Mouse (Mus musculus) midbrain, embryonic 14.5 days (tissue): ENCODE data around the gene Traf3ip3. TPM values are rescaled to one million over a fixed set of nuclear protein-coding genes. Genes with fewer than 3 reads are reported as not detected.
A peak's percentile ranks its signal among the peaks of the same experiment; 100 is the strongest.

ENCODE experiments used
- ATAC-seq: fragments of 200-750 bp; cut with Nextera tagmentation; 2 replicates; pipeline ENCODE4 v1.8.0; 2017; ENCODE audit warnings: moderate number of reproducible peaks, moderate library complexity; ENCODE audit not compliant: low FRiP score, low TSS enrichment
- DNase-seq: peaks from one replicate; pipeline ENCODE4 v3.0.0-alpha.2; 2015
- H3K27ac ChIP-seq: fragments of 300-500 bp; sonication (generic); replicated peaks from 2 replicates; pipeline ENCODE4 v1.5.1; 2014; ENCODE audit warnings: mild to moderate bottlenecking, low read depth, low read length, moderate library complexity
- H3K27me3 ChIP-seq: fragments of 300-500 bp; sonication (generic); 2 replicates; pipeline ENCODE4 v1.6.1; 2014; ENCODE audit warnings: low read length, control low read depth, mixed read lengths; ENCODE audit not compliant: control insufficient read depth, insufficient read depth
- H3K36me3 ChIP-seq: fragments of 300-500 bp; sonication (generic); 2 replicates; pipeline ENCODE4 v1.6.1; 2014; ENCODE audit warnings: low read length, control low read depth; ENCODE audit not compliant: control insufficient read depth, insufficient read depth
- H3K4me1 ChIP-seq: fragments of 300-500 bp; sonication (generic); 2 replicates; pipeline ENCODE4 v1.6.1; 2014; ENCODE audit warnings: mild to moderate bottlenecking, antibody characterized with exemption, low read length, control low read depth; ENCODE audit not compliant: control insufficient read depth, insufficient read depth
- H3K4me2 ChIP-seq: fragments of 300-500 bp; sonication (generic); 2 replicates; pipeline ENCODE4 v1.6.1; 2014; ENCODE audit warnings: mild to moderate bottlenecking, low read length, moderate library complexity
- H3K4me3 ChIP-seq: fragments of 300-500 bp; sonication (generic); replicated peaks from 2 replicates; pipeline ENCODE4 v1.5.1; 2014; ENCODE audit warnings: low read depth, low read length
- H3K9ac ChIP-seq: fragments of 300-500 bp; sonication (generic); replicated peaks from 2 replicates; pipeline ENCODE4 v1.6.1; 2014; ENCODE audit warnings: mild to moderate bottlenecking, low read length, moderate library complexity
- H3K9me3 ChIP-seq: fragments of 300-500 bp; sonication (generic); 2 replicates; pipeline ENCODE4 v1.6.1; 2016; ENCODE audit warnings: low read length, control low read depth, mixed read lengths; ENCODE audit not compliant: control insufficient read depth
- WGBS: fragments of 180-500 bp; shearing (Covaris S2); extraction: QIAGEN DNeasy Blood & Tissue Kit; methylation state at CpG from one replicate; pipeline ENCODE4 v1.1.7; 2014; 5-methylcytosine and 5-hydroxymethylcytosine counted together
- polyA plus RNA-seq: library from polyadenylated mRNA; unstranded; fragments of >200 nt; fragmentation: Nextera tagmentation; extraction: Ambion mirVana; gene quantifications from 2 replicates; pipeline ENCODE4 v1.2.1, GENCODE M21; 2014

The Traf3ip3 gene
- polyA plus RNA-seq, 1 experiment from 2014 or later, result 1.4 TPM

DNA sequence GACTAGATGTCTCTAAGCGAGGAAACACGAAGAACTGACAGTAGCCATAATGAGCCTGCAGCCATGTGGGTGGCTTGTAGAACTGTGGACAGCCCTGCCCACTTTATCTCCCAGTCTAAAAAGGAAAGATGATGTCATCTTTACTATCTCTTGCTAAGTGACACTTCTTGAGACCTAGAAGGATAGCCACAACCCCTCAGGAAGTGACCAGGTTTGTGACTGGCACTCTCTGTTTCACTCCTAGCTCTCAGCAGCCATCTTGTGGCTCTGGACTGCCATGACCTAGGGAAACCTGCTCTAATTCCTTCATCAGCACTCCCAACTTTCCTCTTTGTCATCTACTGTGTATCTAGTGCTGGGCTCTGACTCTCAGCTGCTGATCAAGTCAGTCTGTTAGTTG lies 3.2 kb downstream of the Traf3ip3 start:
- H3K4me1 ChIP-seq, result no peaks in the 10 kb centered on the region
- H3K36me3 ChIP-seq, result no peaks in the 10 kb centered on the region
- WGBS, result 80% methylated on average over 2 of the region's 2 CpGs

DNA sequence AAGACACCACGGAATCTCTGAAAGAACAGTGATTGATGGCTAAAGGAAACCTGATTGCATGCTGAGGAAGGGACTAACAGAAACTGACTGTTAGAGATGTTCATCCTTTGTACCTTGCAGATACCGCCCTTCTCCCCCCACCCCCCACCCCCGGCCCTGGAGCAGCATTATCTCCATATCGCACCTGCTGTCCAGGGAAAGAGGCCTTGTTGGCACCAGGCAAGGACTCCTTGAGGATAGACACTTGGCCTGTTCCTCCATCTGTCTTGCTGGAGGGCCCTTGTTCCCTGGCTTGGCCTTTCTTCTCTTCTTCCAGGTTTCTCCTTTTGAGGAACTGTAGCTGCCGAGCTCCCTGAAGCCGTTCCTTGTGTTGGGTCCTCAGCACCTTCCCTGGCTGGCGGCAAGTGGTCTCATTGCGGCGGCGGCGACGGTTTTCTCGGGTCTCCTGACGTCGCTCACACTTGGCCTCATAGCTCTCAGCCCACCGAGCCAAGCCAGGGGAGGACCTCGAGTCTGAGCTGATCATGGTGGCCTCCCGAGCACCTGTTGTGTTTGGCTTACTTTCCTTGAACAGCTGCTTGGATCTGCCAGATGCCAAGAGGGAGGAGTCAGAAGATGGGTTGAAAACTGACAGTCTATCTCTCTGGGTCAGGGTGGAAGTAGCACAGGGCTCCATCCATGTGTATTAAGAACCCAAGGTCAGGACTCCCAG lies 3.9 kb downstream of the Traf3ip3 start:
- ATAC-seq, result no peak
- no peaks in the 10 kb centered on the region for H3K9me3 ChIP-seq
- no peak for DNase-seq
- 91% methylated on average over 18 of the region's 18 CpGs for WGBS
- H3K27ac ChIP-seq, result no peak overlapping the region
- no peak overlapping the region for H3K9ac ChIP-seq
- no peak overlapping the region for H3K4me3 ChIP-seq
- no peaks in the 10 kb centered on the region for H3K36me3 ChIP-seq
- no peak overlapping the region for H3K4me2 ChIP-seq
- H3K27me3 ChIP-seq, result no peaks in the 10 kb centered on the region
- no peaks in the 10 kb centered on the region for H3K4me1 ChIP-seq

More for the DNA sequence above, 3.2 kb downstream of the Traf3ip3 start:
- Histone ChIP-seq H3K27me3 (no peaks in the 10 kb centered on the region), H3K9ac (no peak overlapping the region), H3K9me3 (no peaks in the 10 kb centered on the region), H3K27ac (no peak overlapping the region), H3K4me2 (no peak overlapping the region), H3K4me3 (no peak overlapping the region)
- ATAC-seq, result no peak
- no peak for DNase-seq

DNA sequence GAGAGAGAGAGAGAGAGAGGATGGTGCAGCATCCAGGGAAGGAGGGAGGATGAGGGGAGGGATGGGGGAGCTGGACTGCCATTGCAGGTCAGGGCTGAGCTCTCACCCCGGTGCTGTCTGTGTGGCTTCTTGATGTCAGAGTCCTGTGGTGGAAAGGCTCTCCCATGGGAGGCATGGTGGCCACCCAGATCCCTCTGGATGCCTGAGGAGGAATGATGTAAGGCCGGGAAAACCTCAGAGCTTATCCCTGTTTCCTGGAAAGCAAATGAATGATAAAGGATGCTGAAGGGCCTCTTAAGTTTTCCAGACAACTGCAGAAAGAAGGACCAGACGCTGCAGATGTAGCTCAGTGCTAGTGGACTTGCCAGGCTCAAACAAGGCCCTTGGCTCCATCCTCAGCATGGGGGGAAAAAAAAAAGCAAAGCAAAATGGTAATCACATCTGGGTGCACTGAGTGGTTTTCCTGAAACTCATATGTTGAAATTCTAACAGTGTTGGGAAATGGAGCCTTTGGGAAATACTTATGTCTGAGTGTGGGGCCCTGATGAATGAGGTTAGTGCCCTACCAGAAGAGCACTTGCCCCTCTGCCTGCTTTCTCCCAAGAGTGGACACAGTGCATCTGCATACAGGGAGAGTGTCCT lies 6.2 kb downstream of the Traf3ip3 start:
- ATAC-seq (no peak), DNase-seq (no peak)
- 73% methylated on average over 3 of the region's 3 CpGs for WGBS
- Histone ChIP-seq H3K4me3 (no peak overlapping the region), H3K4me1 (no peaks in the 10 kb centered on the region), H3K36me3 (no peaks in the 10 kb centered on the region), H3K27me3 (no peaks in the 10 kb centered on the region), H3K9me3 (no peaks in the 10 kb centered on the region), H3K27ac (no peak overlapping the region), H3K4me2 (no peak overlapping the region), H3K9ac (no peak overlapping the region)

DNA sequence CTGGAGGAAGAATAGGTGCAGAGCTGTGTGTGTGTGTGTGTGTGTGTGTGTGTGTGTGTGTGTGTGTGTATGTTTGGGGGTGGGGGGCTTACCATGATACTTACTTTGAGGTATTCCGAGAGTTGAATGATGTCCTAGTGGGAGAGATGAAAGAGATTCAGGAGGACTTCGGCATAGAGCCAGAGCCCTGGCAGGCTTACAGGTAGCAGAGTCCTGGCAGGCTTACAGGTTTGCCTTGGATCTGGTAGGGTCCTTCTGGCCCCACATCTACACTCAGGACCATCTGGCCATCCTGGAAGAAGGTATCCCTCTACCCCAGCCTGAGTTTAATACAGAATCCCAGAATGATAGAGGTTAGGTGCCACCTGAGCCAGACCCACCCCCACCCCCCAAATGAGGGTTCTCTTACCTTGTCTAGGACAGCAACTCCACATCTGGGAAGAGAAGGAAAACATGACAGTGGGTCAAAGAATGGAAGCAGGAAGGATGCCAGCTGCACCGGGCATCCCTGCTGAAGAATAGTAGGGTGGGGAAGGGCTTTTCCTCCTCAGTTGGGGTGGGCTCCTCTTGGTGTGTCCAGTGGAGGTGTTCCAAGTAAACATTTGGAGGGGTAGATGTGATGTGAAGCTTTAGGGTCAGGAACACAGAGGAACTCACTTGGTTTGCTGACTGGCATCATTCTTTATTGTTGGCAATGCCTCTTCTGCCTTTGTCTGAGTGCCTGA lies 6.9 kb downstream of the Traf3ip3 start:
- H3K4me2 ChIP-seq, result no peak overlapping the region
- H3K27ac ChIP-seq, result no peak overlapping the region
- peaks cover 2% of the 10 kb centered on the region; the same call in 1 of the 2 replicates for H3K4me1 ChIP-seq
- H3K4me3 ChIP-seq, result no peak overlapping the region
- no peaks in the 10 kb centered on the region for H3K27me3 ChIP-seq
- DNase-seq, result no peak
- no peaks in the 10 kb centered on the region for H3K9me3 ChIP-seq
- WGBS, result 78% methylated on average over 3 of the region's 3 CpGs
- no peak overlapping the region for H3K9ac ChIP-seq
- no peaks in the 10 kb centered on the region for H3K36me3 ChIP-seq
- no peak for ATAC-seq

DNA sequence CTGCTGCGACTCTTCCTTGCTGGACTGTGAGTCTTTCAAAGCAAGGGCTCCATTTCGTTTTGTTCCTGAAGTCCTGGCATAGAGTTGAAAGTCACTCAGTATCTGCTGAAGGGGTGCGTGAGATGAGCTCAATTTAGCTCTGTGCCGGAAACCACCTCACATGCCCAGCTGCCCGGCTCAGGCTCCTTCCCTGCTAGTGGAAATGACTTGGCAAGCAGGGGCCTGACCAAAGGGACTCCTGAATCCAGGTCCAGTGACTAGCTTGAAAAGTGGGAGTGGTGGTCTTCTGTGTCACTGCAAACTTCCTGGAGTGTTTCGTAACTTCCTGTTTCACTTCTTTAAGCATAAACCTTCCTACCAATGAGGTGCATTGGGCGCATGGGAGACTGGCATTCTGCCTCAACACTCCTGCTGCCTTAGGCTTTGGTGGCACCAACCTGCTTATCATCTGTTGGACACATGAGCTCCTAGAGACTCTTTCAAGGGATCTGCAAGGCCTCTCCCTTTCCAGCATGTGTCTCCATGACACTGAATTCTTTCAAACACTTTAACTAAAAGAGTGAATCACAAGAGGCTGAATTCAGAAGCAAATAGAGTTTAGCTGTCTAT lies 9.7 kb downstream of the Traf3ip3 start:
- no peak for ATAC-seq
- 88% methylated on average over 7 of the region's 7 CpGs for WGBS

DNA sequence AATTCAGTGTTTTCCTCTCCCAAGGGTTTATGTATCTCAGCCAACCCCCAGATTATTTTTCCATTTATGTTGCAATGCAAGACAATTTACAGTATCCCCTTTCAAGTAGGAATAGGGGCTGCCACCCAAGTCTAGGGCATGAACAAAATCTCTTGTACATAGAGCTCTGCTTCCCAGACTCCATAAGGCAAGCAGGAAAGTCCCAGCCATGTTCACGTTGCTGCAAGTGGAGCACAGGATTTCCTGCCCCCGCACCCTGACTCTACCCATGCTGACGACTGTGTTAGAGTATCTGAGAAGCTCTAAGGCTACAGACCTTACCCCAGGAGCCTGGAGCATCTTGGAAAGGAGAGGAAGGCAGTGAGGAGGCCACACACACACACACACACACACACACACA lies 11.7 kb downstream of the Traf3ip3 start:
- WGBS, result 67% methylated on average over 3 of the region's 3 CpGs
- Histone ChIP-seq H3K4me2 (no peak overlapping the region), H3K27ac (0 out of 2 replicates have a peak overlapping the region, but pooled peaks have one; percentile 13), H3K27me3 (no peaks in the 10 kb centered on the region), H3K4me1 (peaks cover 10% of the 10 kb centered on the region; the same call in 1 of the 2 replicates), H3K36me3 (no peaks in the 10 kb centered on the region), H3K9me3 (no peaks in the 10 kb centered on the region), H3K9ac (no peak overlapping the region), H3K4me3 (no peak overlapping the region)
- DNase-seq, result no peak
- no peak for ATAC-seq

More for the DNA sequence above, 9.7 kb downstream of the Traf3ip3 start:
- Histone ChIP-seq H3K4me1 (peaks cover 10% of the 10 kb centered on the region; the same call in 1 of the 2 replicates), H3K4me3 (no peak overlapping the region), H3K4me2 (no peak overlapping the region), H3K9ac (no peak overlapping the region), H3K27me3 (no peaks in the 10 kb centered on the region), H3K27ac (no peak overlapping the region), H3K9me3 (no peaks in the 10 kb centered on the region), H3K36me3 (no peaks in the 10 kb centered on the region)
- no peak for DNase-seq

DNA sequence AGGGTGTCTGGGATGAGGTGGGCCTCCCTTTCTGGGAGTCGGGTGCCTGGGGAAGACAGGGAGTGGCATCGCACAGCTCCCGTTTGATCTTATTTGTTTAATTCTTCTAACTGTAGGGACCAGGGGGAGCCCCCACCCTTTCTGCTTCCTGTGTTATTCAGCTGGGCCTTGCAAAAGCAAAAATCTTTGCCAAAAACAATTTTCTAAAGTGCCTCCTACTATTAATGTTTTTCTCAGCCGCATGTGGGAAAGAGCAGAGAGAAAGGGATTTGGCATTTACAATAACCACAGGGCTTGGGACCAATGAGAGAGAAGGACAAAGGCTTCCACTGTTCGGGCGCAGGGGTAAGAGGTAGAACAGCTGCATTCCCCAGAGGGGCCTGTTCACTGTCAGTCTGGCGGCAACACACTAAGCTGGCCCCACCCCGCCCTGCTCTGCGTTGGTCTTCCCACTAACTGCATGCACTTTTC lies 12.3 kb downstream of the Traf3ip3 start:
- peak; percentile 74 for DNase-seq
- H3K4me1 ChIP-seq, result peaks cover 10% of the 10 kb centered on the region; the same call in 1 of the 2 replicates
- no peaks in the 10 kb centered on the region for H3K9me3 ChIP-seq
- 0 out of 2 replicates have a peak overlapping the region, but pooled peaks have one; percentile 37 for H3K27ac ChIP-seq
- no peak overlapping the region for H3K4me2 ChIP-seq
- H3K36me3 ChIP-seq, result no peaks in the 10 kb centered on the region
- WGBS, result 27% methylated on average over 9 of the region's 9 CpGs
- no peak overlapping the region for H3K4me3 ChIP-seq
- no peak overlapping the region for H3K9ac ChIP-seq
- ATAC-seq, result peak; percentile 77; the same call in 1 of the 2 replicates
- no peaks in the 10 kb centered on the region for H3K27me3 ChIP-seq

DNA sequence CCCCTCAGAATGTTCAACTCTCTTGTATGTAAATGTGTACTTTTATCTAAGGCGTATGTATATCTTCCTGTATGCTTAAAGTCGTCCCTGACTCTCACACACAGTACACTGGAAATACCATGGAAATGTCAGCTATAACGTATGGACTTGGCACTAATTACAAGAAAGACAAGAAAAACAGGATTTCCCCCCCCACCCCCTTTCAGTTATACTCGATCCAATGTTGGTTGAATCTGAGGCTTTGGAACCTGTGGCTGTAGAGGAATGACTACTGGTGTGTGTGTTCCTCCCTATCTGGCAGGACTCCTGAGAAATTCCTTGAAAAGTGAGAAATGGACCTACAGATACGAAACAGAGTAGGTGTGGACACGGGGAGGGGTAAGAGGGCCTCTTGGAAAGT lies 13.2 kb downstream of the Traf3ip3 start:
- 91% methylated on average over 6 of the region's 6 CpGs for WGBS
- no peaks in the 10 kb centered on the region for H3K36me3 ChIP-seq
- H3K27ac ChIP-seq, result no peak overlapping the region
- H3K4me2 ChIP-seq, result no peak overlapping the region
- H3K9ac ChIP-seq, result no peak overlapping the region
- no peaks in the 10 kb centered on the region for H3K9me3 ChIP-seq
- no peak overlapping the region for H3K4me3 ChIP-seq
- peaks cover 10% of the 10 kb centered on the region; the same call in 1 of the 2 replicates for H3K4me1 ChIP-seq
- DNase-seq, result no peak
- no peak for ATAC-seq
- H3K27me3 ChIP-seq, result no peaks in the 10 kb centered on the region
